Mouse (Mus musculus) embryonic facial prominence, embryonic 12.5 days (tissue): ENCODE data around the gene Spata2l. TPM values are rescaled to one million over a fixed set of nuclear protein-coding genes. Genes with fewer than 3 reads are reported as not detected.
"Not testable (repeated sequence)": the region's sequence is repeated elsewhere in the genome, so short reads cannot be mapped to it uniquely, and the experiment has no call there.

Experiments
- ATAC-seq: fragments of 200-750 bp; cut with Nextera tagmentation; 2 replicates; pipeline ENCODE4 v1.8.0; 2017; ENCODE audit not compliant: insufficient number of reproducible peaks, insufficient read depth, low FRiP score, low TSS enrichment
- H3K27ac ChIP-seq: fragments of 300-500 bp; sonication (generic); 2 replicates; pipeline ENCODE4 v1.5.1; 2016; ENCODE audit warnings: mild to moderate bottlenecking
- H3K27me3 ChIP-seq: fragments of 300-500 bp; sonication (generic); 2 replicates; pipeline ENCODE4 v1.6.1; 2016; ENCODE audit warnings: mild to moderate bottlenecking, moderate library complexity
- H3K36me3 ChIP-seq: fragments of 300-500 bp; sonication (generic); 2 replicates; pipeline ENCODE4 v1.6.1; 2016; ENCODE audit warnings: mild to moderate bottlenecking
- H3K4me1 ChIP-seq: fragments of 300-500 bp; sonication (generic); 2 replicates; pipeline ENCODE4 v1.6.1; 2016
- H3K4me2 ChIP-seq: fragments of 300-500 bp; sonication (generic); replicated peaks from 2 replicates; pipeline ENCODE4 v1.6.1; 2016; ENCODE audit warnings: mild to moderate bottlenecking, moderate library complexity
- H3K4me3 ChIP-seq: fragments of 300-500 bp; sonication (generic); 2 replicates; pipeline ENCODE4 v1.5.1; 2016; ENCODE audit warnings: mild to moderate bottlenecking
- H3K9ac ChIP-seq: fragments of 300-500 bp; sonication (generic); 2 replicates; pipeline ENCODE4 v1.6.1; 2016; ENCODE audit warnings: mild to moderate bottlenecking, moderate library complexity
- H3K9me3 ChIP-seq: fragments of 300-500 bp; sonication (generic); 2 replicates; pipeline ENCODE4 v1.6.1; 2016; ENCODE audit warnings: mild to moderate bottlenecking, moderate library complexity
- WGBS: fragments of 180-500 bp; shearing (Covaris S2); methylation state at CpG from one replicate; pipeline ENCODE4 v1.1.7; 2016; 5-methylcytosine and 5-hydroxymethylcytosine counted together
- polyA plus RNA-seq: library from polyadenylated mRNA; unstranded; fragments of >200 nt; fragmentation: Nextera tagmentation; extraction: Ambion mirVana; gene quantifications from 2 replicates; pipeline ENCODE4 v1.2.1, GENCODE M21; 2016

The Spata2l gene
- polyA plus RNA-seq, 1 experiment from 2014 or later: 2.9 TPM

DNA sequence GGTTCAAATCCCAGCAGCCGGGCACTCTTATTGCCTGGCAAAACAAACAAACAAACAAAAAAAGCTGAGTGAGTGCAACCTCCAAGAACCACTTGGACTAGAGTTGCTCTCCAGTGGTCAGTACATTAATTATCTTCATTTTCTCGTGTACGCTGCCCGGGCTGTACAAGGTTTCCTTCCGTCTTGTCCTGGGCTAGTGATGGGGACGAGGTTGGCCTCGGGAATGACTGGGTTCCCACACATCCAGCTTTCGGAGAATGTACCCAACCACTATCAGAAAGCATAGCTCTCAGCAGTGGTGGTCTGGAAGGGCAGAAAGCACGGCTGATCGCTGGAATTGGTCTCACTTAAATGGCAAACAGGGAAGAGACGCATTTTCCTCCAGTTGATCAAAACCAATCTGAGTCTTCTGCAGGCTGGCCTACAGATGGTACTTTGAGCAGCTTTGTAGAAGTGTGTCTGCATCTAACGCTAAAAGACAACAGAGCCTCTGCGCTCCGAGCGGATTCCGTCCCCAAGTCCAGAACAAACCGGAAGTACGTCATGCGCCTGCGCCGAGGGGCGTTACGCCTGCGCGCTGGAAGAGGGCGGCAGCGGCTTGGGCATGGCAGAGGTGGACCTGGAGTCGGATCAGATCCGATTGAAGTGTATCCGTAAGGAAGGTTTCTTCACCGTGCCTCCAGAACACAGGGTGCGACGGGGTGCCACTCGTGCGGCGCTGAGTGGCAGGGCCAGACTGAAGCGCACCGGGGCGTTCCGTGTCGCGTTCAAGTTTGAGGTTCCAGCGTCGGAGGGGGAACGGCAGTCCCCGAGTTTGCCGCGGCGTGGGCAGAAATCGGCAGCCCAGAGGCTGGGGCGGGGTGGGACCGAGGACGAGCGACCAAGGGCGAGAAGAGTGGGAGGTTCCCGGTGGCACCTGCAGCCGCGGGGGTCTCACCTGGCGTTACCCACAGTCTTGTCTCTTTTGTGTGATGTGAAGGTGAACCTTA lies 11.5 kb downstream of the Spata2l start, which contains the start of gene Cdk10:
Gene Cdk10 (plus strand): TSS at position 565 of the 989 bp plus-strand sequence.
- H3K27ac ChIP-seq: peak within 1 kb of the TSS; percentile 80
- WGBS: 3% methylated on average over 59 of the region's 59 CpGs
- peaks cover 27% of the 10 kb centered on the region for H3K36me3 ChIP-seq
- peak within 1 kb of the TSS; percentile 84 for H3K4me2 ChIP-seq
- H3K9me3 ChIP-seq: no peaks in the 10 kb centered on the region
- H3K27me3 ChIP-seq: no peaks in the 10 kb centered on the region
- peaks cover 14% of the 10 kb centered on the region for H3K4me1 ChIP-seq
- peak within 1 kb of the TSS; percentile 75 for H3K9ac ChIP-seq
- ATAC-seq: peak; percentile 65; the same call in 1 of the 2 replicates
- H3K4me3 ChIP-seq: peak within 1 kb of the TSS; percentile 68

DNA sequence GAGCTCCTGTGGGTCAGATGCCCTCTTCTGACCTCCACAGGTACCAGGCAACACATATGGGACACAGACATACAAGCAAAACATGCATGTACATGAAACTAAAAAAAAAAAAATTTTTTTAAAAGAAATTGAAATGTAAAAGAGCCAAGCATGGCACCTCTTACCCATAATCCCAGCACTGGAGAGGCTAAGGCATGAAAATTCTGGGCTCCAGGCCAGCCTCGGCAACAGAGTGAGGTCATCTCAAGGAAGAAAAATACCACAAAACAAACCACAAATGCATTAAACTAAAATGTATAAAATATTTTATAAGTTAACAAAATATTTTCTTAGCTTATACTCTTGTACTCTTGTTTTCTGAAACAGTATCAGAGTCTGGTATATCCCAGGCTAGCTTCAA lies 15.1 kb downstream of the Spata2l start:
- Histone ChIP-seq H3K27me3 (no peaks in the 10 kb centered on the region), H3K27ac (no peak overlapping the region), H3K4me3 (no peak overlapping the region), H3K9ac (no peak overlapping the region), H3K9me3 (no peaks in the 10 kb centered on the region), H3K36me3 (no peaks in the 10 kb centered on the region), H3K4me1 (peaks cover 13% of the 10 kb centered on the region), H3K4me2 (no peak overlapping the region)
- 85% methylated on average over 1 of the region's 1 CpGs for WGBS
- no peak for ATAC-seq

DNA sequence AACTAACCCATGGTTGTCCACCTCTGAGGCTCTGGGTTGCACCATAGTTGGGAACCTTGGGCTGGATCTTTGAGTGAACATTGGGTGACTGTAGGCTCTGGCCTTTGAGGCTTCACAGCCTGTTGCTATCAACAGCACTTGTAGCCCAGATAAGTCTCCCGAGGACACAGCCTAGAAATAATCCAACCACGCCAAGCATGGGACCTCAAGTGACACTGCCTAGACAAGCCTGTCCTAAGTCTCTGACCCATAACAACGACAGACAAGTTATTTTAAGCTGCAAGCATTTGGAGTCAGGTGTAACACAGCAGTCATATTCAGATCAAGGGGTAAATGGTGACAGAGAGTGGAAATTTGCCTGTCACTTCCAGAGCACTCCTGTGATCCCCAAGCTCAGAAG lies 20.6 kb downstream of the Spata2l start:
- Histone ChIP-seq H3K4me2 (no peak overlapping the region), H3K9ac (no peak overlapping the region), H3K9me3 (no peaks in the 10 kb centered on the region), H3K4me3 (no peak overlapping the region), H3K4me1 (peaks cover 19% of the 10 kb centered on the region), H3K36me3 (no peaks in the 10 kb centered on the region), H3K27ac (no peak overlapping the region), H3K27me3 (no peaks in the 10 kb centered on the region)
- WGBS: 73% methylated on average over 3 of the region's 3 CpGs
- no peak for ATAC-seq

DNA sequence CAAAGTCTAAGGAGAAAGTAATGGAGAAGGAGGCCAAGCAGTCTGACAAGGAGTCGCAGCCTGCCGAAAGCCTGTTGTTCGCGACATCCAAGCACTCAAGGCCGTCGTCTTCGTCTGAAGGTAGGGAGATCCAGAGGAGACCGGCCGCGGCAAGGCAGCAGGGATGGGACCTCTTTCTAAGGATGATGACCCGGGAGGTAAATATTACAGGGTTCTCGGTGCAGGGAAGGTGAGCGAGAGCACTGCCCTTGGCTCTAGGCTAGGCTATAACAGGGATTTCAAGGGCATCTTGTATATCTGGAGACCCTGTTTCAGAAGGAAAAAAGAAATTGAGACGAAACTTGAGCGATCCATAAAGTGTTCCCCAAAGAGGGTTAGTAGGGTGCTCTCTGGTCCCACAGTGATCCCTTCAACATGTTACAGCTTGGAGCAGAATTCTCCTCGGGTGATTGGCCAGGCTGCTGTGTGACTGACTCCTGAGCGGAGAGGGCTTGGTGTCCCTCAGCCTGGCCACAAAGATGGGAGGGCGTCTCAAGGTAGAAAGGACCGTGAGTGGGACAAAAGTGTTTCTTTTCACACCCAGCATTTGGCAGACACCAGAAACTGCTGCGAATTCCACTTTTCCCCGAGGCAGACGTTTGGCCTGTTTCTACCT lies 22.8 kb downstream of the Spata2l start:
- peak overlapping the region; percentile 92 for H3K9ac ChIP-seq
- peak overlapping the region; percentile 97 for H3K4me3 ChIP-seq
- H3K36me3 ChIP-seq: peaks cover 16% of the 10 kb centered on the region
- 21% methylated on average over 22 of the region's 22 CpGs for WGBS
- peaks cover 19% of the 10 kb centered on the region for H3K4me1 ChIP-seq
- H3K27ac ChIP-seq: peak overlapping the region; percentile 57
- H3K9me3 ChIP-seq: no peaks in the 10 kb centered on the region
- 0 out of 2 replicates have a peak, but pooled peaks have one; percentile 11 for ATAC-seq
- no peaks in the 10 kb centered on the region for H3K27me3 ChIP-seq
- H3K4me2 ChIP-seq: peak overlapping the region; percentile 94

DNA sequence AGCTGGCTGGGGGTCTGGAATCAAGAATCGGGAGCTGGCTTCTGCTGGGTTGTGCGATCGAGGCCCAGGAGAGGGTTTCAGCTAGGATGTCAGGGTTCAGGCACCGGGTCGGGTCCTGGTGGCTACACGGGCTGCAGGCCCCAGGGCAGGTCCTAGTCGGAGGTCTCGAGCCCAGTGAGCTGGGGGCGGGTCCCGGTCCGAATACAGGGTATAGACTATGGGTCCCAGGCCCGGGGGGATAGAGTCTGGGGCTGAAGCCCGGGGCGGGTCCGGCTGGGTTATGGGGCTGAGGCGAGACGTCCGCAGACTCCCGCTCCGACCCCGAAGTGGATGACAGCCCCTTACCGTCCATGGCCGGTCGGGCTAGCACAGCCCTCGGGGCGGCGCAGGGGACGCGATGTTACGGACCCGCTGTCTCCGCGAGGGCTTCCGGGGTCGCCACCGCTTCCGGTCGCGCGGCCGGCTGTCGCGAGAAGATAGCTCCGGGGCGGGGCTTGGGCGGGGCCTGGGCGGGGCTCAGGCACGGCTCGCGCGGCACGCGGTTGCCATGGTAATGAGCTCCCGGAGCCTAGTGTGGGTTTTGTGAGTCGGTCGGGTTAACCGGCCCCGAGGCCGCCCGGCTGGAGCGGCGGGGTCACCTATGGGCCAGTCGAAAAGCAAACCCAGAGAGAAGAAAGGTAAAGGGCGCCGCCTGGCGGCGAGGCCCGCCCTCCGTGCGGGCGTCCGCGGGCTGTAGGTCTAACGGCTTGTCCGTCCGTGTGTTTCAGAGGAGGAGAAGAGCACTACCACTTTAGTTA lies 23.5 kb downstream of the Spata2l start, which contains the start of the genes Chmp1a and Spata33:
Gene Chmp1a (minus strand): TSS at position 443 of the 797 bp plus-strand sequence.
Gene Spata33 (plus strand): TSS at position 512 of the 797 bp plus-strand sequence.
- Histone ChIP-seq H3K27me3 (no peaks in the 10 kb centered on the region), H3K9ac (peak within 1 kb of the TSS; percentile 92), H3K4me3 (peak within 1 kb of the TSS; percentile 97), H3K4me2 (peak within 1 kb of the TSS; percentile 94), H3K27ac (peak within 1 kb of the TSS; percentile 57), H3K9me3 (no peaks in the 10 kb centered on the region), H3K4me1 (peaks cover 19% of the 10 kb centered on the region), H3K36me3 (peaks cover 24% of the 10 kb centered on the region)
- ATAC-seq: peak; percentile 90
- under 1% methylated on average over 76 of the region's 76 CpGs for WGBS

DNA sequence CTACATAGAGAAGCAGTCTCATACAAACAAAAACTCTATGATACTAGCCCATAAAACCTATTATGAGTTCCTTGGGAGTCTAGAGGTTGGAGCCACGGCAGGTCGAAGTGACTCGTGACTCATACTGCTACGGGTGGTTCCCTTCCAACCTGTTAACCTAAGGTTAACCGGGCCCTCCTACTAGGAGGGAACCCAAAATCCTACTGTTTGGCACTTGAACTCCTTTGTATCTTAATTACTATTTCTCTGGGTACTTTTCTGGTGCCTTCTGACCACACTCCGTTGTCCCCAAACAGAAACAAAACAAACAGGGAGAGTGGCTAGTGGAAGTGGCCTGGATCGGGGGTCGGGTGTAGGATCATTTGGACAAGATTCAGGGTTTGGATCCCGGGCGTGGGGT lies 24.2 kb downstream of the Spata2l start:
- H3K27me3 ChIP-seq: no peaks in the 10 kb centered on the region
- H3K4me3 ChIP-seq: peak overlapping the region; percentile 97
- peaks cover 19% of the 10 kb centered on the region for H3K4me1 ChIP-seq
- H3K4me2 ChIP-seq: peak overlapping the region; percentile 94
- no peaks in the 10 kb centered on the region for H3K9me3 ChIP-seq
- H3K27ac ChIP-seq: no peak overlapping the region
- no peak for ATAC-seq
- peak overlapping the region; percentile 92 for H3K9ac ChIP-seq
- peaks cover 30% of the 10 kb centered on the region for H3K36me3 ChIP-seq
- WGBS: 49% methylated on average over 10 of the region's 10 CpGs

DNA sequence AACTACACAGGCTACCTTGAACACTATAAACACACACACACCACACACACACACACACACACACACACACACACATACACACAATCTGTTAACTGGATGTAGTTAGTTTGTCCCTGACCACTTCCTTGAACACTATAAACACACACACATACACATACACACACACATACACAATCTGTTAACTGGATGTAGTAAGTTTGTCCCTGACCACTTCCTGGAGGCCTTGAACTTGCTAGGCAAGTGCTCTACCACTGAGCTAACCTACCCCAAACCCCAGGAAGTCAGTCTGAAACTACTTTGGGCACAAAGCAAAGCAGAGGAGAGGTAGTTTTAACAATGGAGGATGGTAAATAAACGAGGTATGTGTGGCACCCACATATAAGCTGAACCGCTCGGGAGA lies 32.5 kb downstream of the Spata2l start:
- Histone ChIP-seq H3K27ac (no peak overlapping the region), H3K27me3 (no peaks in the 10 kb centered on the region), H3K9ac (no peak overlapping the region), H3K9me3 (no peaks in the 10 kb centered on the region), H3K4me3 (no peak overlapping the region), H3K4me1 (no peaks in the 10 kb centered on the region), H3K4me2 (no peak overlapping the region), H3K36me3 (peaks cover 37% of the 10 kb centered on the region)
- 82% methylated on average over 3 of the region's 3 CpGs for WGBS
- ATAC-seq: no peak

DNA sequence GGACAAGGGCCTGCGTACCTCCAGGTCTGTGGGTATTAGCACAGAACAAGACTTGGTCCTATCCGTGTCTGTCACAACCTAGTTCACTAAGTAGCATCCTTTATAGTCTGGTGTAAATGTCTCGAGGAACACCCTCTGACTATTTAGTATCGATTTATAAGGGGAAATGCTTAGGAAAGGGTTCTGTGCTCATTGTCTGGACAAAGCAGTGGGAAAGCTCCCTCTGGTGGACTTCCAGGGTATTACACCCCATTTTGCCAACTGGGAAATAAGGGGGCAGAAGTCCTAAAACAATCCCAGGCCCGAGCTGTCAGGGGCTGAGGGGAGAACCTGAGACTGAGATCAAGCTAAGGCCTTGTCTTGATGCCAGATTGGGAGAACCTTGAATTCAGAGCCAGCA lies 33.7 kb downstream of the Spata2l start:
- no peaks in the 10 kb centered on the region for H3K4me1 ChIP-seq
- no peak overlapping the region for H3K9ac ChIP-seq
- ATAC-seq: no peak
- H3K27ac ChIP-seq: no peak overlapping the region
- H3K9me3 ChIP-seq: no peaks in the 10 kb centered on the region
- no peaks in the 10 kb centered on the region for H3K27me3 ChIP-seq
- H3K36me3 ChIP-seq: peaks cover 24% of the 10 kb centered on the region
- H3K4me3 ChIP-seq: no peak overlapping the region
- 32% methylated on average over 5 of the region's 5 CpGs for WGBS
- no peak overlapping the region for H3K4me2 ChIP-seq

DNA sequence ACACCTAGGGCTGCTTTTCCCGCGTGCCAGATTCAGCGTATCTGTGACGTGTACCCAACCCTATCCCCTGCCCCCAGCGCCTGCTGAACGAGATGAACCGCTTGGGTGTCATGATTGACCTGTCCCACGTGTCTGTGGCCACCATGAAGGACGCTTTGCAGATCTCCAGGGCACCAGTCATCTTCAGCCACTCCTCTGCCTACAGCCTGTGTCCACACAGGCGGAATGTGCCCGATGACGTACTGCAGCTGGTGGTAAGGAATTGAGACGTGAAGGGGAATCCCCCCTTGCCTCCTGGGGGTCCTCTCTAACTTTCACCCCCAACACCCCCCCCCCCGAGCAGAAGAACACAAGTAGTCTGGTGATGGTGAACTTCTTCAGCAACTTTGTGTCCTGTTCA lies 36.2 kb downstream of the Spata2l start:
- no peaks in the 10 kb centered on the region for H3K9me3 ChIP-seq
- no peak overlapping the region for H3K4me3 ChIP-seq
- no peak overlapping the region for H3K9ac ChIP-seq
- H3K27me3 ChIP-seq: no peaks in the 10 kb centered on the region
- no peaks in the 10 kb centered on the region for H3K4me1 ChIP-seq
- 71% methylated on average over 14 of the region's 14 CpGs for WGBS
- H3K36me3 ChIP-seq: peaks cover 5% of the 10 kb centered on the region; the same call in 1 of the 2 replicates
- no peak overlapping the region for H3K4me2 ChIP-seq
- no peak overlapping the region for H3K27ac ChIP-seq
- no peak for ATAC-seq

DNA sequence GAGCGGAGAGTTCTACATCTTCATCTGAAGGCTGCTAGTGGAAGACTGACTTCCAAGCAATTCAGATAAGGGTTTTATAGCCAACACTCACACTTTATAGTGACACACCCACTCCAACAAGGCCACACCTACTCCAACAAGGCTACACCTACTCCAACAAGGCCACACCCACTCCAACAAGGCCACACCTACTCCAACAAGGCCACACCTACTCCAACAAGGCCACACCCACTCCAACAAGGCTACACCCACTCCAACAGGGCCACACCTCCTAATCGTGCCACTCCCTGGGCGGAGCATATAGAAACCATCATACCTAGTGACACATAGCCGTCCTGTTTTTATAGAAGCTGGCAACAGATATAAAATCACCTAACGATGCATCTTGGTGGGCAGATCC lies 39.0 kb downstream of the Spata2l start:
- not testable (repeated sequence) for H3K4me1 ChIP-seq, H3K36me3 ChIP-seq, H3K4me3 ChIP-seq, H3K4me2 ChIP-seq, H3K27me3 ChIP-seq, H3K9me3 ChIP-seq, ATAC-seq, H3K9ac ChIP-seq, H3K27ac ChIP-seq
- 70% methylated on average over 5 of the region's 5 CpGs for WGBS

DNA sequence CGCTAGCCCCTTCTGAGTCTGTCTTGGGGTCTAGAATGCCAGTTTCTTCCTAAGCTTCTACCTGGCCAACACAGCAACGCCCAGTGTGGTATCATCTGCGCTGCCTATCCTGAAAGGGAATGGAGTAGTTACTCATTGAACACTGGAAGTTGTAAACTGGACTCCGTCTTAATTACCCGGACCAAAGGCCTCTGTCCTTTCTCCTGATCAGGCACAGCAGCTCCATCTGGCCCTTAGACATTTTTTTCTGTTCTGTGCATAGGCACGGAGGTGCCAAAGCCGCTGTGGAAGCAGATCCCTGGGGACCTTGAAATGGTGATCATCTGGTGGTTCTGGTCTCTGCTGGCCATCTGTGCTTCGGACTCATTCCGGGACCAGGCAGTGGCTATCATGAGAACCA lies 42.3 kb downstream of the Spata2l start:
- no peak overlapping the region for H3K4me3 ChIP-seq
- no peak for ATAC-seq
- no peaks in the 10 kb centered on the region for H3K27me3 ChIP-seq
- H3K36me3 ChIP-seq: no peaks in the 10 kb centered on the region
- H3K4me1 ChIP-seq: no peaks in the 10 kb centered on the region
- no peaks in the 10 kb centered on the region for H3K9me3 ChIP-seq
- H3K4me2 ChIP-seq: no peak overlapping the region
- 84% methylated on average over 9 of the region's 9 CpGs for whole genome bisulfite sequencing
- H3K27ac ChIP-seq: no peak overlapping the region
- no peak overlapping the region for H3K9ac ChIP-seq
